Mouse (Mus musculus) telencephalon, adult 2 months (tissue): ENCODE data around the gene Samt4.
"Not testable (repeated sequence)": the region's sequence is repeated elsewhere in the genome, so short reads cannot be mapped to it uniquely, and the experiment has no call there.

ENCODE experiments used
- DNase-seq: peaks from one replicate; pipeline ENCODE4 v3.0.0-alpha.2; 2011; ENCODE audit warnings: low read depth, low spot score

The Samt4 gene

GRCm38 (mm10) chrX:154481702-154482101 lies at the start of gene Samt4:
Gene Samt4 (plus strand): TSS chrX:154482002.
- no peak for DNase-seq

DNA sequence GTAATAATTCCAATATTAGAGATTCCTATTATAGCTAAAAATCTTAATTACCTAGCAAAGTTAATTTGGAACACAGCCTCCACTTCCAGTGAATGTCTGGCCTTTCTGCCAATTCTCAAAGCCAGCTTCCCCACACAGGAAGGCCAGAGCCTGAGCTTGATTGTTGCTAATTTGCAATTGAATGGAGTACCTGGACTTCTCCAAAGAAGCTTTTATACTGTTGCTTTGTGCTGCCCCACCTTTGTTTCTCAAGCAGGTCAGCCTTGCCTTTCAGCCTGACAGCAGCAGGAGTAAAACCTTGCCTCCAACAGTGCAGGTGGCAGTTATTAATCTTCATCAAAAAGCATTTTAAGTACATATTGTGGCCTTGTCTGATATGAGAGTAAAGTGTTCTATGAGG lies 38.1 kb upstream of the Samt4 start:
- DNase-seq: not testable (repeated sequence)

DNA sequence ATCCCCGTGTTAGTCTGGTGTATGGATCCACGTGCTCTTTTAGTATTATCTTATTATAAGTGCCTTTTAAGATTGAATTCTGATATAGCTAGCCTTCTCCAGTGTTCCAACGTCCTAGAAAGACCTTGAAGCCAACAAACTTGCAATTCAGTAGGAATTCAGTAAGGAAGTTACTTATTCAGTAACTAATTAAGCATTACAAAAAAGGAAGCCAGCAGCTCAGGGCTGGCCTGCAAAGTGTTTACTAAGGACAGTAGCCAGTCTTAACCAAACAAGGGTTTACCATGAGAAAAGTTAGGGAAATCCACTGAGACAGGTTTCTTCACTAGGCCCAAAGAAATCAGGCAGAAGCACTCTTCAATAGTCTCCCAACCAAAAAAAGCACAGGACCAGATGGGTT lies 13.4 kb upstream of the Samt4 start:
- DNase-seq: not testable (repeated sequence)
